In the genomic region with DNA sequence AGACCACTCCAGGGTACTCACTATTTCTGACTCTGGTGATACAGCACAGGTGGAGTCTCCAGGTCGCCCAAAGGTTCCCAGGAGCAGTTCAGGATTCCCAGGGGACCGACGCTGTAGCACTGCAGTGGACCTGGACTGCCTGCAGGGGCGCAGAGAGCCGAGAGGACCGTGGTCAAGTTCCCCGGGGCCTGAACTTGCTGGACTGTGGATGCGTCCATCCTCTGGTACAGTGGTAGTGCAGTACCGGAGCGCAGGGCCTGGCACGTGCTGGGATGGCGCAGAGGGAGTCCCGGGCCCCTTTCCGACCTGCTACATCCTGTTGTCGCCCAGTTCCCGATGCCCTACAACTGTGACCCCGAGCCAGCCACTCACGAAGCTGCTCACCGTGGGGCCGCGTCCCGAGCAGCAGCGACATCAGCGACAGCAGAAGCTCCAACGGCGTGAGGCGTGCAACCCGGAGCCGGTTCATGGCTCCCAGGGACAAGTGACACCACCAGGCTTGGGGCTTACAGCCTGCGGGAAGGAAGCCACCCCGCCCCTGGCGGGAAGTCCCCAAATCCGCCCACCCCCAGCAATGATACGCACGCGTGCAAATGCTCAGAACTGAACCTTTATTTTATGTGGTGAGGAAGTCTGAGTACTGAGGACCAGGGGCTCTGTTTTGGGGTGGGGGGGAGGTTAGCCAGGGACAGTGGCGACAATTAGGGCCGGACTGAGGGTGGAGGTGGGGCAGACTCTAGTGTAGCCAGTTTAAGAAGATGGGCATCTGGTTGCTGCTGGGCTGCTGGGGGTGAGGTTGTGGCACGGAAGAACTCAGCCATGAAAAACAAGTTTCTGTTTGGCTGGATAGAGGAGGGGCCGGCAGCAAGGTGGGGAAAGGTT, we compare ENCODE assay signal across 8 mouse cellular contexts. TPM values are rescaled to one million over a fixed set of nuclear protein-coding genes. Genes with fewer than 3 reads are reported as not detected.
DNase-seq lines count a peak whose midpoint lies in the region; ATAC-seq and TF ChIP-seq lines count a peak whose summit lies in the region.

A gene (minus strand): TSS at position 524 of the 882 bp plus-strand sequence.

- H3K36me3 ChIP-seq in intestine, embryonic 16.5 days (ENCODE audit: control insufficient read depth, insufficient read depth, low read length) = no peaks in the 10 kb centered on the region
- H3K36me3 ChIP-seq in liver, embryonic 13.5 days = no peaks in the 10 kb centered on the region
- no peaks in the 10 kb centered on the region for H3K36me3 ChIP-seq in stomach, embryonic 15.5 days

- peak; percentile 84 for TF ChIP-seq CTCF in layer of hippocampus, adult 2 months (conservative IDR thresholded peaks at IDR 0.05)

- 6% methylated on average over 40 of the region's 40 CpGs for WGBS in intestine, embryonic 16.5 days
- 3% methylated on average over 40 of the region's 40 CpGs for WGBS in liver, embryonic 13.5 days (ENCODE audit: insufficient replicate concordance)
- WGBS in stomach, embryonic 15.5 days = 4% methylated on average over 40 of the region's 40 CpGs

- peak within 1 kb of the TSS; percentile 72 for H3K4me2 ChIP-seq in intestine, embryonic 16.5 days (ENCODE audit: low read depth, low read length)
- peak within 1 kb of the TSS; percentile 57 for H3K4me2 ChIP-seq in liver, embryonic 13.5 days
- peak within 1 kb of the TSS; percentile 65 for H3K4me2 ChIP-seq in stomach, embryonic 15.5 days

- DNase-seq in layer of hippocampus, adult 2 months (ENCODE audit: low spot score in 2 of 2) = peak in 1 of 2 experiments; percentile 38
- DNase-seq in layer of hippocampus, adult 9-11 months = no peak
- peak; percentile 86 for DNase-seq in embryo, embryonic 11 days
- DNase-seq in heart, adult 11 months = peak; percentile 98
- no peak for DNase-seq in liver, embryonic 13.5 days
- DNase-seq in naive thymus-derived CD4-positive, alpha-beta T cell, adult 2 months (ENCODE audit: low read depth) = peak; percentile 89

- H3K9me3 ChIP-seq in intestine, embryonic 16.5 days (ENCODE audit: control insufficient read depth, low read length) = no peaks in the 10 kb centered on the region
- H3K9me3 ChIP-seq in liver, embryonic 13.5 days (replicated peaks) = no peaks in the 10 kb centered on the region
- H3K9me3 ChIP-seq in stomach, embryonic 15.5 days = no peaks in the 10 kb centered on the region

- H3K9ac ChIP-seq in intestine, embryonic 16.5 days (ENCODE audit: low read depth, low read length) = peak within 1 kb of the TSS; percentile 61
- H3K9ac ChIP-seq in liver, embryonic 13.5 days = peak within 1 kb of the TSS; percentile 35; the same call in 1 of the 2 replicates
- H3K9ac ChIP-seq in stomach, embryonic 15.5 days = peak within 1 kb of the TSS; percentile 44; the same call in 1 of the 2 replicates

- peaks cover 7% of the 10 kb centered on the region; the same call in 1 of the 2 replicates for H3K4me1 ChIP-seq in intestine, embryonic 16.5 days (ENCODE audit: control insufficient read depth, insufficient read depth, low read length)
- H3K4me1 ChIP-seq in liver, embryonic 13.5 days (replicated peaks) = peaks cover 12% of the 10 kb centered on the region; the same call in 1 of the 2 replicates
- H3K4me1 ChIP-seq in stomach, embryonic 15.5 days = peaks cover 14% of the 10 kb centered on the region

- H3K27me3 ChIP-seq in intestine, embryonic 16.5 days (replicated peaks; ENCODE audit: control insufficient read depth, insufficient read depth, low read length) = peaks cover 35% of the 10 kb centered on the region
- peaks cover 71% of the 10 kb centered on the region for H3K27me3 ChIP-seq in liver, embryonic 13.5 days
- H3K27me3 ChIP-seq in stomach, embryonic 15.5 days (replicated peaks) = peaks cover 46% of the 10 kb centered on the region

- peak within 1 kb of the TSS; percentile 72 for H3K27ac ChIP-seq in layer of hippocampus, adult 2 months
- no peak within 1 kb of the TSS for H3K27ac ChIP-seq in intestine, embryonic 16.5 days (ENCODE audit: low read length)
- H3K27ac ChIP-seq in liver, embryonic 13.5 days = no peak within 1 kb of the TSS
- H3K27ac ChIP-seq in stomach, embryonic 15.5 days = no peak within 1 kb of the TSS

- ATAC-seq in intestine, embryonic 16.5 days = peak; percentile 78
- ATAC-seq in liver, embryonic 13.5 days (ENCODE audit: low read depth) = peak; percentile 65; the same call in 1 of the 2 replicates
- peak; percentile 54; the same call in 1 of the 2 replicates for ATAC-seq in stomach, embryonic 15.5 days (ENCODE audit: insufficient read depth, low FRiP score, low read depth)

- peak within 1 kb of the TSS; percentile 58 for H3K4me3 ChIP-seq in layer of hippocampus, adult 2 months
- peak within 1 kb of the TSS; percentile 41 for H3K4me3 ChIP-seq in intestine, embryonic 16.5 days (ENCODE audit: low read length)
- peak within 1 kb of the TSS; percentile 42 for H3K4me3 ChIP-seq in liver, embryonic 13.5 days (replicated peaks)
- H3K4me3 ChIP-seq in stomach, embryonic 15.5 days (replicated peaks) = peak within 1 kb of the TSS; percentile 35

RNA-seq across cellular contexts. Expression of the gene that starts here (rescaled TPM):
- total RNA-seq in layer of hippocampus, adult 2 months (2021) = 1 to 10 TPM; 2.0 TPM
- polyA plus RNA-seq in intestine, embryonic 16.5 days (2015; fragmentation: Nextera tagmentation; extraction: Ambion mirVana) = 1.2 and 1.4 TPM in 2 replicates
- 0.72 and 1.1 TPM in 2 replicates for polyA plus RNA-seq in liver, embryonic 13.5 days (2015; fragmentation: Nextera tagmentation; extraction: Ambion mirVana)
- polyA plus RNA-seq in stomach, embryonic 15.5 days (2015; fragmentation: Nextera tagmentation; extraction: Ambion mirVana) = 1.1 and 1.7 TPM in 2 replicates

Comparison
In these comparisons a context has a peak if more than half of its experiments do, and no peak if none do; other contexts are left out.
1. DNase-seq: peak in embryo, embryonic 11 days (single experiment), heart, adult 11 months (single experiment) and naive thymus-derived CD4-positive, alpha-beta T cell, adult 2 months (single experiment); none in layer of hippocampus, adult 9-11 months (single experiment) and liver, embryonic 13.5 days (single experiment).
2. Peak in every context shown above with its lines, with median percentiles within 50 percentile points of each other: H3K4me3 ChIP-seq, ATAC-seq, H3K4me2 ChIP-seq and H3K9ac ChIP-seq.